Mouse (Mus musculus): ENCODE measurements around the gene Sec24a.
"Not testable (repeated sequence)": the region's sequence is repeated elsewhere in the genome, so short reads cannot be mapped to it uniquely, and the experiment has no call there.

Sec24a gene

GRCm38 (mm10) chr11:51759941-51760657, 3.3 kb downstream of the Sec24a start:
- DNase-seq, result no peak

GRCm38 (mm10) chr11:51759251-51759650, 4.2 kb downstream of the Sec24a start:
- no peak for DNase-seq

DNA sequence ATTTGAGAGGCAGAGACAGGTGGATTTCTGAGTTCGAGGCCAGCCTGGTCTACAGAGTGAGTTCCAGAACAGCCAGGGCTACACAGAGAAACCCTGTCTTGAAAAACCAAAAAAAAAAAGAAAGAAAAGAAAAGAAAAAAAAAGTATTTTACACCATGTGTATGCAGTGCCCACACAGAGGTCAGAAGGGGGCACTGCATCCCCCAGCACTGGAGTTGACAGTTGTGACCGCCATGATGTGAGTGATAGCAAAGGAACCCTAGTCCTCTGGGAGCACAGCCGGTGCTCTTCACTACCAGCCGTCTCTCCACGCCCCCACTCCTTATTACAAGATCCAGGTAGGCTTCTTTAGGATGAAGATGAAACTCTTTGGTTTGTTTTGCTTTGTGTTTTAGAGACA, 5.2 kb downstream of the Sec24a start:
- DNase-seq, result not testable (repeated sequence)

GRCm38 (mm10) chr11:51757625-51758024, 5.8 kb downstream of the Sec24a start:
- DNase-seq, result no peak

- DNase-seq, result no peak
Observed at GRCm38 (mm10) chr11:51757023-51757422, 6.4 kb downstream of the Sec24a start.

DNA sequence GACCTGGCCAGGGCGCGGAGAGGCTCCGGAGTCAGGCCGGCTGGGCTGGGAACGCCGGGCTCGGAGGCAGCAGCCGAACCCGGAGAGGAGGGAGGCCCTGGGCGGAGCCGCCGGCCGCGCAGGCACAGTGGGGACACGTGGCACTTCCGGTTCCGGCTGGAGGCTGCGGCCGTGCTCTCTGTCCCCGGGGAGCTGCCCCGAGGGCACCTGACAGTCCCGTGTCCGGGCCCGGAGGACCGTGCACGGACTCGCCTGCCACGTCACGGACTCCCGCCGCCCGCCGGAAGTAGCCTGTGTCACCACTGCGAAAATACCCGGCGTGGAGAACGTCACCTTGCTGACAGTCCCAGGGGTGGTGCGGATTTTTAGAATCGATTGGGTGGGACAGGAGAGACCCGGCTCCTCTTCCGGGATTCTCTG, 7.1 kb downstream of the Sec24a start:
- peak; percentile 93 to 98 for DNase-seq

DNA sequence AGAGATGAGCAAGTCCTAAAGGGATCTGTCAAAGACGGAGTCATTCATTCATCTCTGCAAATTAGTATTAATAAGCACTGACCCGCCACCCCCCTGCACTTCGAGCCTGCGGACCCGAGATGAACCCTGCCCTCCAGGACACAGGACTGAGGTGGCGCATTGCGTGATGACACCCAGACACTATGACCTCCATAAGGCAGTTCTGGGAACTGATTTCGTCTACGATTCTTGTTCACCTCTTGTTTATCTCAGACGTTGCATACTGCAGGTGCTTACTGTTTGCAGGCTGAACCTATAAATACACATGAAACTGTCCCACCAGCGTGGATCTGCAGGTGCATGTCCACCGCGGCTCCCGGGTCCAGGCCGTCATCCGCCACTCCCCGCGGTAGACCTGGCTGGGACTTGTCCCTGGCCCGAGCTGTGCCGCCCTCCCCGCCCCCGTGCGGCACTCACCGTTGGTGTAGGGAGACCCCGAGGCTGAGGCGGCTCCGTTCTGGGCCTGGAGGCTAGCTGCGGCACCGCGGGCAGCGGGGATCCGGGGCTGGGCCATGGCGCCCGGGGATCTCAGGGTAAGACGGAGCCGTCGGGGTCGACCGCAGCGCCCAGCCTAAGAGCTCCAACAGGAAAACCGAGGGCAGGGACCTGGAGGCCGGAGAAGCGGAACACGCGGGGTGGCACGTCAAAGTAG, 7.7 kb downstream of the Sec24a start:
- DNase-seq, result peak; percentile 43 to 75

DNA sequence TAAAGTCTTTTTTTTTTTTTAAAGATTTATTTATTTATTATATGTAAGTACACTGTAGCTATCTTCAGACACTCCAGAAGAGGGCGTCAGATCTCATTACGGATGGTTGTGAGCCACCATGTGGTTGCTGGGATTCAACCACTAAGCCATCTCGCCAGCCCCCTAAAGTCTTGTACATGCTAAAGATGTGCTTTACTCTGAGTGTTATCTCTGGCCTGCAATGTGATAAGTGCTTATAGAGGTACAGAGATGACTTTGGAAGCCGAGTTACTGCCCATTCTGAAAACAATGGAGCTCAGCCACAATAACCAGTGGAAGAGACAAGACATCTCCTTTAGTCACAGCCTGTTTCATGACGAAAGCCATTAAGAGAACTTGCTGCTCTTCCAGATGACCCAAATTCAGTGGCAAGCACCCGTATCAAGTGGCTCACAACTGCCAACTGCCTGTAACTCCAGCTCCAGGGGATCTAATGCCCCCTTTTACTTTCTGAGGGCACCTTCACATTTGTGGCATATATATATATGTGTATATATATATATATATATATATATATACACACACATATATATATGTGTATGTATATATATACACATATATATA, 11.7 kb downstream of the Sec24a start:
- DNase-seq, result not testable (repeated sequence)

- no peak for DNase-seq
Observed at GRCm38 (mm10) chr11:51746096-51746495, 17.3 kb downstream of the Sec24a start.

DNA sequence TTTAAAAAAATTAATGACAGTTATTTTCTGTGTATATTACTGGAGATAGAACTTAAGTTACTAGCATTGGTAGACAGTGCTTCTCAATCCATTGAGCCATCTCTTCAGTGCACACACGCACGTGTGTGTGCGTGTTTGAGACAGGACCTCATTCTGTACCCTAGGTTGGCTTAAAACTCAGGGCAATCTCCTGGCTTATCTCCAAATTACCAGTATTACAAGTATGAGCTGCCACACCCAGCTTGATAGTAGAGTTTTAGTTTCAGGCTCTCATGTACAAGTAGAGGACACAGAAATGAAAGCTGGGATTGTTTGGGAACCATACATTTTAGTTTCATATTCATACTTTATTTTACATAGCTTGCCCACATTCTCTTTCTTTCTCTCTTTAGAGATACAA, 22.7 kb downstream of the Sec24a start:
- DNase-seq, result no peak

GRCm38 (mm10) chr11:51738651-51739403, 24.6 kb downstream of the Sec24a start:
- no peak for DNase-seq

GRCm38 (mm10) chr11:51734218-51734617, 29.2 kb downstream of the Sec24a start:
- DNase-seq, result not testable (repeated sequence)

- DNase-seq, result no peak
Observed at GRCm38 (mm10) chr11:51732883-51733282, 30.6 kb downstream of the Sec24a start.

DNA sequence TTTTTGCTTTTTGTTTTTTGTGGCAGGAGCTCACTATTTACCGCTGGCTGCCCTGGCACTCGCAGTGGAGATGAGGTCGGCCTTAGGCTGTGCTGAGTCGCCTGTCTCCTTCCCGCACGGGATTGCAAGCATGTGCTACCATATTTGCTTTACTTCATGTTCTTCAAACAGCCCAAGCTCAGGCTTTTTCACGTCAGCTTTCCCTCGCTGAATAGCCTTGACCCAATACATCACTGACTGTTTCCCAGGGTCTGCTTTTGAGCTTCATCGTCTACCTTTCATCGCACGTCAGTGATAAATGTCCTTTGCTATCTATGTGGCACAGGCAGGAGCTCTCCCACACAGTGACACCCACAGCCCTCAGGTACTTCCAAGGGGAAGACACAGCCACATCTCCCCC, 42.4 kb downstream of the Sec24a start:
- DNase-seq, result no peak

- DNase-seq, result no peak
Observed at GRCm38 (mm10) chr11:51707080-51707479, 56.4 kb downstream of the Sec24a start.

- DNase-seq, result no peak
Observed at GRCm38 (mm10) chr11:51706451-51706850, 57.0 kb downstream of the Sec24a start.

GRCm38 (mm10) chr11:51703379-51703998, 59.9 kb downstream of the Sec24a start:
- DNase-seq, result peak in 1 of 2 experiments; percentile 63

DNA sequence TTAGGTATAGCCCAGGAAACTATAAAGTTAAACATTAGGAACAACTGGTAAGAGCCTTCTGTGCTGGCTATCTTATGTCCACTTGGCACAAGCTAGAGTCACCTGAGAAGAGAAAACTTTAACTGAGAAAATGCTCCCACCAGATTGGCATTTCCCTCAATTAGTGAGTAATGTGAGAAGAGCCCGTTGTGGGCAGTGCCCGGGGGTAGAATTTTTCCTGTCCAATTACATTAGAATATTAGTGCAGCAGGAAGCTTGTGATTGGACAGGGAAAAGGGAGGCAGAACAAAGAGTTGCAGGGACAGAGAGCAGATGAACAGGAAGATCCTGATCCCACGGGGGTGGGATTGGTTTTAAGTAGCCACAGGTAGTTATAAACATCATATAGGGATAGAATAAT, 60.6 kb downstream of the Sec24a start:
- DNase-seq, result no peak

- no peak for DNase-seq
Observed at GRCm38 (mm10) chr11:51694984-51695383, 68.5 kb downstream of the Sec24a start.

- not testable (repeated sequence) for DNase-seq
Observed at GRCm38 (mm10) chr11:51690597-51690996, 72.8 kb downstream of the Sec24a start.

DNA sequence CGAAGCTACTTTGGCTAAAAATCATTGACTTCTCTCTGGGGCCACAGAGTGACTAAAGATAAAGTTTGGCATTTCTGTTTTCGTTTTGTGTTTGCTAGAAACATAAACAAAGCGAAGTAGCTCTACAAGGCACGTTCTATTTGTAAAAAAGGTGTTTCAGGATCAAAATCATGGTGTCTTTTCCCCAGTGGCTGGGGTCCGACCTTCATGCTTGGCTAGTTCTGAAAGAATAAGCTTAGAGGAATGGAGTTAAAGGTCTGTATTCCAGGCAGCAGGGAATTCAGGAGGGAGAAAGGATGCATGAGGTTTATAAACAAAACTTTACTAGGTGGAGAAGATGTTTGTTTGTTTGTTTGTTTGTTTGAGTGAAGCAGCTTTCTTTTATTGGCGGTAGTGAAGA, 74.1 kb downstream of the Sec24a start:
- no peak for DNase-seq

Measured in kidney, postnatal 25 days (tissue).